Mouse (Mus musculus) megakaryocyte, embryonic 14.5 days (primary cell): ENCODE data around the gene Suclg1. TPM values are rescaled to one million over a fixed set of nuclear protein-coding genes. Genes with fewer than 3 reads are reported as not detected.

Experiments
- H3K27me3 ChIP-seq: replicated peaks from 2 replicates; pipeline ENCODE3; 2012; ENCODE audit warnings: inconsistent platforms
- H3K36me3 ChIP-seq: replicated peaks from 2 replicates; pipeline ENCODE3; 2012; ENCODE audit warnings: low read length, inconsistent platforms, mixed read lengths
- H3K4me1 ChIP-seq: 2 replicates; pipeline ENCODE4 v1.6.1; 2012; ENCODE audit warnings: inconsistent platforms
- H3K4me3 ChIP-seq: replicated peaks from 2 replicates; pipeline ENCODE3; 2012; ENCODE audit warnings: moderate library complexity, mild to moderate bottlenecking, inconsistent platforms
- H3K9me3 ChIP-seq: 2 replicates; pipeline ENCODE4 v1.6.1; 2012; ENCODE audit warnings: inconsistent platforms
- FLI1 ChIP-seq: IDR thresholded peaks from 2 replicates; pipeline ENCODE4 v1.6.1; 2012; ENCODE audit warnings: low read length, inconsistent platforms, mixed read lengths
- GATA1 ChIP-seq: IDR thresholded peaks from 3 replicates; pipeline ENCODE4 v1.6.1; 2012; ENCODE audit warnings: mixed read lengths, low read length, inconsistent platforms, borderline replicate concordance
- polyA plus RNA-seq: library from polyadenylated mRNA; stranded (reverse); fragments of >175 nt; gene quantifications from 2 replicates; pipeline ENCODE4 v1.2.3, GENCODE M21; 2012; ENCODE audit warnings: low replicate concordance; ENCODE audit not compliant: insufficient read depth

Gene Suclg1
- polyA plus RNA-seq, 1 experiment: 87.7 TPM

- TF ChIP-seq GATA1 (no peak), FLI1 (no peak)
- Histone ChIP-seq H3K4me1 (peaks cover 21% of the 10 kb centered on the region), H3K27me3 (no peaks in the 10 kb centered on the region), H3K9me3 (peaks cover under 1% of the 10 kb centered on the region; the same call in 1 of the 2 replicates), H3K4me3 (no peak overlapping the region), H3K36me3 (peaks cover 96% of the 10 kb centered on the region)
Observed at GRCm38 (mm10) chr6:73267738-73268311, 19.6 kb downstream of the Suclg1 start.

GRCm38 (mm10) chr6:73269374-73269773, 21.2 kb downstream of the Suclg1 start:
- peaks cover 3% of the 10 kb centered on the region; the same call in 1 of the 2 replicates for H3K9me3 ChIP-seq
- no peak for TF ChIP-seq FLI1
- no peak for TF ChIP-seq GATA1
- no peaks in the 10 kb centered on the region for H3K27me3 ChIP-seq
- no peak overlapping the region for H3K4me3 ChIP-seq
- H3K36me3 ChIP-seq: peaks cover 96% of the 10 kb centered on the region
- peaks cover 11% of the 10 kb centered on the region for H3K4me1 ChIP-seq

GRCm38 (mm10) chr6:73271546-73272091, 23.4 kb downstream of the Suclg1 start:
- Histone ChIP-seq H3K4me3 (no peak overlapping the region), H3K36me3 (peaks cover 98% of the 10 kb centered on the region), H3K4me1 (peaks cover 5% of the 10 kb centered on the region; the same call in 1 of the 2 replicates), H3K9me3 (peaks cover 3% of the 10 kb centered on the region; the same call in 1 of the 2 replicates), H3K27me3 (no peaks in the 10 kb centered on the region)
- TF ChIP-seq GATA1 (no peak), FLI1 (no peak)

GRCm38 (mm10) chr6:73275002-73275401, 26.8 kb downstream of the Suclg1 start:
- Histone ChIP-seq H3K4me1 (no peaks in the 10 kb centered on the region), H3K36me3 (peaks cover 93% of the 10 kb centered on the region), H3K4me3 (no peak overlapping the region), H3K27me3 (no peaks in the 10 kb centered on the region), H3K9me3 (peaks cover 3% of the 10 kb centered on the region; the same call in 1 of the 2 replicates)
- TF ChIP-seq GATA1 (no peak), FLI1 (no peak)

- Histone ChIP-seq H3K36me3 (peaks cover 46% of the 10 kb centered on the region), H3K4me1 (no peaks in the 10 kb centered on the region), H3K9me3 (no peaks in the 10 kb centered on the region), H3K27me3 (no peaks in the 10 kb centered on the region), H3K4me3 (no peak overlapping the region)
- TF ChIP-seq GATA1: no peak
- TF ChIP-seq FLI1: no peak
Observed at GRCm38 (mm10) chr6:73279681-73280080, 31.5 kb downstream of the Suclg1 start.

- no peaks in the 10 kb centered on the region for H3K4me1 ChIP-seq
- H3K36me3 ChIP-seq: peaks cover 37% of the 10 kb centered on the region
- H3K4me3 ChIP-seq: no peak overlapping the region
- no peaks in the 10 kb centered on the region for H3K27me3 ChIP-seq
- TF ChIP-seq FLI1 (no peak), GATA1 (no peak)
- peaks cover 7% of the 10 kb centered on the region for H3K9me3 ChIP-seq
Observed at GRCm38 (mm10) chr6:73280546-73281115, 32.4 kb downstream of the Suclg1 start.

GRCm38 (mm10) chr6:73286326-73286725, 38.1 kb downstream of the Suclg1 start:
- H3K36me3 ChIP-seq: no peaks in the 10 kb centered on the region
- no peaks in the 10 kb centered on the region for H3K4me1 ChIP-seq
- TF ChIP-seq GATA1 (no peak), FLI1 (no peak)
- H3K9me3 ChIP-seq: peaks cover 14% of the 10 kb centered on the region
- no peaks in the 10 kb centered on the region for H3K27me3 ChIP-seq
- H3K4me3 ChIP-seq: no peak overlapping the region

- Histone ChIP-seq H3K4me3 (no peak overlapping the region), H3K36me3 (no peaks in the 10 kb centered on the region), H3K4me1 (no peaks in the 10 kb centered on the region), H3K9me3 (peaks cover 1% of the 10 kb centered on the region; the same call in 1 of the 2 replicates), H3K27me3 (peaks cover 2% of the 10 kb centered on the region)
- TF ChIP-seq FLI1 (no peak), GATA1 (no peak)
Observed at GRCm38 (mm10) chr6:73306837-73307236, 58.7 kb downstream of the Suclg1 start.

- H3K36me3 ChIP-seq: no peaks in the 10 kb centered on the region
- H3K9me3 ChIP-seq: peaks cover 3% of the 10 kb centered on the region; the same call in 1 of the 2 replicates
- H3K4me3 ChIP-seq: no peak overlapping the region
- H3K27me3 ChIP-seq: peaks cover 2% of the 10 kb centered on the region
- TF ChIP-seq GATA1: no peak
- TF ChIP-seq FLI1: no peak
- H3K4me1 ChIP-seq: no peaks in the 10 kb centered on the region
Observed at GRCm38 (mm10) chr6:73308685-73309520, 60.7 kb downstream of the Suclg1 start.

GRCm38 (mm10) chr6:73311335-73311734, 63.2 kb downstream of the Suclg1 start:
- Histone ChIP-seq H3K36me3 (no peaks in the 10 kb centered on the region), H3K4me3 (no peak overlapping the region), H3K9me3 (peaks cover 3% of the 10 kb centered on the region; the same call in 1 of the 2 replicates), H3K4me1 (peaks cover 3% of the 10 kb centered on the region), H3K27me3 (peaks cover 2% of the 10 kb centered on the region)
- TF ChIP-seq FLI1 (no peak), GATA1 (no peak)
